Mouse (Mus musculus) adrenal gland, adult 8-10 months (tissue): ENCODE measurements around the gene Gm20503. TPM values are rescaled to one million over a fixed set of nuclear protein-coding genes. Genes with fewer than 3 reads are reported as not detected.
A peak's percentile ranks its signal among the peaks of the same experiment; 100 is the strongest.

Experiments used
- DNase-seq: peaks from one replicate; pipeline ENCODE4 v3.0.0; 2022
- total RNA-seq, 4 experiments: library from RNA; stranded (reverse); gene quantifications; 2 replicates each; pipeline ENCODE4 v1.2.4; 2022

Gene Gm20503
- 1 to 10 TPM in 3 of 4 experiments, not detected in 1; 2.7 to 8.3 (median 6.3) TPM for total RNA-seq

GRCm38 (mm10) chr4:59002948-59003805 is at the start of gene Gm20503:
Gene Gm20503 (plus strand): TSS chr4:59003210.
- DNase-seq: peak; percentile 86

GRCm38 (mm10) chr4:58961719-58962118 is 41.3 kb upstream of the Gm20503 start:
- DNase-seq: no peak

- DNase-seq: no peak
Observed at GRCm38 (mm10) chr4:58963271-58963670, 39.7 kb upstream of the Gm20503 start.

GRCm38 (mm10) chr4:58965136-58965535 is 37.9 kb upstream of the Gm20503 start:
- no peak for DNase-seq

- DNase-seq: no peak
Observed at GRCm38 (mm10) chr4:58970678-58971077, 32.3 kb upstream of the Gm20503 start.

- DNase-seq: no peak
Observed at GRCm38 (mm10) chr4:58975711-58976110, 27.3 kb upstream of the Gm20503 start.

GRCm38 (mm10) chr4:58981421-58981820 is 21.6 kb upstream of the Gm20503 start:
- no peak for DNase-seq

- no peak for DNase-seq
Observed at GRCm38 (mm10) chr4:58982806-58983205, 20.2 kb upstream of the Gm20503 start.

- peak; percentile 64 for DNase-seq
Observed at GRCm38 (mm10) chr4:58985157-58985648, 17.8 kb upstream of the Gm20503 start.

GRCm38 (mm10) chr4:58986540-58987190 is 16.3 kb upstream of the Gm20503 start, which contains the start of gene Ptgr1:
Gene Ptgr1 (minus strand): TSS chr4:58987119.
- DNase-seq: peak; percentile 78

GRCm38 (mm10) chr4:58989303-58989898 is 13.6 kb upstream of the Gm20503 start:
- no peak for DNase-seq

GRCm38 (mm10) chr4:58990609-58991434 is 12.2 kb upstream of the Gm20503 start:
- DNase-seq: no peak

- no peak for DNase-seq
Observed at GRCm38 (mm10) chr4:58992195-58992594, 10.8 kb upstream of the Gm20503 start.

- no peak for DNase-seq
Observed at GRCm38 (mm10) chr4:58994762-58995161, 8.2 kb upstream of the Gm20503 start, which contains the start of gene Dnajc25. Gene Dnajc25 (plus strand): TSS chr4:58995062.

GRCm38 (mm10) chr4:58995251-58995693 is 7.7 kb upstream of the Gm20503 start:
- DNase-seq: no peak

- no peak for DNase-seq
Observed at GRCm38 (mm10) chr4:58997081-58997480, 5.9 kb upstream of the Gm20503 start.

- no peak for DNase-seq
Observed at GRCm38 (mm10) chr4:58998688-58999087, 4.3 kb upstream of the Gm20503 start.

- DNase-seq: peak; percentile 41
Observed at GRCm38 (mm10) chr4:58999686-59000085, 3.3 kb upstream of the Gm20503 start.

- DNase-seq: no peak
Observed at GRCm38 (mm10) chr4:59000614-59001013, 2.4 kb upstream of the Gm20503 start.

- no peak for DNase-seq
Observed at GRCm38 (mm10) chr4:59003806-59004200, 793 bp downstream of the Gm20503 start.

GRCm38 (mm10) chr4:59006211-59006610 is 3.2 kb downstream of the Gm20503 start:
- no peak for DNase-seq

- DNase-seq: no peak
Observed at GRCm38 (mm10) chr4:59007016-59007415, 4.0 kb downstream of the Gm20503 start.
